Mouse (Mus musculus) heart, adult 2 months (tissue): ENCODE measurements at regions not wholly inside any gene's neighbourhood (a gene's known extent, or its start where the extent isn't known, plus 50 kb on each side); places are given as distances from the start of the nearest gene placed in this dataset.

Experiments used
- CTCF ChIP-seq: fragments of 200-600 bp; IDR thresholded peaks from 2 replicates; pipeline ENCODE4 v1.8.1; 2022; ENCODE audit warnings: antibody characterized with exemption, mild to moderate bottlenecking, moderate library complexity
- EP300 ChIP-seq: fragments of 200-500 bp; IDR thresholded peaks from 2 replicates; pipeline ENCODE4 v1.6.1; 2011; ENCODE audit warnings: low read depth, low read length, control low read depth; ENCODE audit not compliant: insufficient read depth
- POLR2A ChIP-seq: fragments of 200-500 bp; IDR thresholded peaks from 2 replicates; pipeline ENCODE4 v1.6.1; 2011; ENCODE audit warnings: mild to moderate bottlenecking, low read depth, low read length, control low read depth; ENCODE audit not compliant: insufficient read depth

GRCm38 (mm10) chr8:26507611-26508070 lies 388.3 kb downstream of the Gm45692 start:
- TF ChIP-seq CTCF (no peak), POLR2A (no peak), EP300 (no peak)
